Mouse (Mus musculus) liver, postnatal 0 days (tissue): Measurements from ENCODE around the gene Neurog1.

ENCODE experiments used
- CTCF ChIP-seq: sonication (generic); IDR thresholded peaks from 2 replicates; pipeline ENCODE4 v1.5.1; 2016; ENCODE audit warnings: antibody characterized with exemption, low read depth
- EP300 ChIP-seq: IDR thresholded peaks from 2 replicates; pipeline ENCODE4 v1.6.1; 2016; ENCODE audit warnings: antibody characterized with exemption, low read depth, mild to moderate bottlenecking

DNA sequence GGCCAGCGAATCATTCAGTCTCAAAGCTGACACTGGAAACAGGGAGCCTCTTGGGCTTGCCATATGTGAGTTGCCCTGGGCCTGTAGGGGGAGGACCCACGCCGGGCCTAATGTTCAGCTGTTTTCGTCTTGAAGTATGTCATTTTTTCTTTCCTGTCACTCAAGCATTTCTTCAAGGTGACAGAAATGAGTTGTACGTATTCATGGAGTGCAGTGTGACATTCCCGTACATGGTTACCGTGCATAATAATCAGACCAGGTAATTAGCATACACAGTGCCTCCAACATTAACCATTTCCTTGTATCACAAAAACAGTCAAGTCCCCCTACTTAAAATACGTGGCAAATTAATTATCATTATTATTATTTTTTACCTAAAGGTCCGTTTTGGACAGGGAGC, 35.1 kb upstream of the Neurog1 start:
- TF ChIP-seq CTCF = no peak
- no peak for TF ChIP-seq EP300
